Mouse (Mus musculus) myocyte (in vitro differentiated cells): ENCODE measurements around the gene Agpat3.

Source experiments
- CEBPB ChIP-seq: IDR thresholded peaks from 2 replicates; pipeline ENCODE4 v1.6.1; 2011; ENCODE audit warnings: mild to moderate bottlenecking, moderate library complexity; ENCODE audit not compliant: poor library complexity, insufficient read depth, severe bottlenecking
- POLR2AphosphoS2 ChIP-seq: IDR thresholded peaks from one replicate; pipeline ENCODE4 v1.6.1; 2011; ENCODE audit warnings: low read depth, control low read depth; ENCODE audit not compliant: insufficient read length
- TCF12 ChIP-seq: IDR thresholded peaks from one replicate; pipeline ENCODE4 v1.6.1; 2011; ENCODE audit warnings: mild to moderate bottlenecking, control low read depth; ENCODE audit not compliant: poor library complexity, insufficient read depth, severe bottlenecking

DNA sequence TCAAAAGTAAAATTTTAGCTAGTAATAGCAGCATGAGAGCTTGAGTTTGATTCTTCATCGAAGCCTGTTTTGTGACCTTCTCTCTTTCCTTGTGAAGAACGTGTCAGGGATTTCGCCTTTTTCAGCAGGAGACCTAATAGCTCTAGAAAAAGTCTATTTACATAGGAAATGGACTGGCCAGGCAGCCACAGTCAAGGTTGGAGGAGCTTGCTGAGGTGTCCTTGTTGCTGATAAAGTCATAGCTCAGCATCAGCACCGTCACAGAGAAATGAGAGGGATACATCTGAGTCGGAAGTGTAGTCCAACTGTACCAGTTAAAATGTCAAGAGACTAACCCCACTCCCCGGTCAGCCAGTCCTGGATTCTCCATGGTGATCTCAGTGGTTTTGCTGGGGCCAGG lies 13.3 kb upstream of the Agpat3 start:
- TF ChIP-seq TCF12 (no peak), POLR2AphosphoS2 (no peak), CEBPB (no peak)
